Mouse (Mus musculus) thymus, adult 18-20 months (tissue): ENCODE data around the gene Tmem150a.

Experiments
- DNase-seq, 2 experiments: peaks; one replicate each; pipeline ENCODE4 v3.0.0; 2022; ENCODE audit warnings: mixed read lengths in 2 of 2

Gene Tmem150a

GRCm38 (mm10) chr6:72374820-72375563, 19.7 kb downstream of the Tmem150a start:
- no peak for DNase-seq

- DNase-seq, result no peak
Measured at GRCm38 (mm10) chr6:72378510-72379234, 23.4 kb downstream of the Tmem150a start.

GRCm38 (mm10) chr6:72379377-72380130, 24.3 kb downstream of the Tmem150a start:
- no peak for DNase-seq

GRCm38 (mm10) chr6:72380131-72380770, 25.0 kb downstream of the Tmem150a start, which contains the start of gene Vamp5:
Gene Vamp5 (minus strand): TSS chr6:72380468.
- DNase-seq, result peak; percentile 83 to 87

- no peak for DNase-seq
Measured at GRCm38 (mm10) chr6:72382494-72382893, 27.2 kb downstream of the Tmem150a start.

- no peak for DNase-seq
Measured at GRCm38 (mm10) chr6:72383142-72383820, 28.0 kb downstream of the Tmem150a start.

GRCm38 (mm10) chr6:72383952-72384351, 28.7 kb downstream of the Tmem150a start:
- no peak for DNase-seq

- no peak for DNase-seq
Measured at GRCm38 (mm10) chr6:72385258-72385657, 30.0 kb downstream of the Tmem150a start.

GRCm38 (mm10) chr6:72386561-72386960, 31.3 kb downstream of the Tmem150a start:
- DNase-seq, result no peak

GRCm38 (mm10) chr6:72387816-72388215, 32.6 kb downstream of the Tmem150a start:
- DNase-seq, result no peak

GRCm38 (mm10) chr6:72388266-72388665, 33.0 kb downstream of the Tmem150a start:
- DNase-seq, result no peak

- no peak for DNase-seq
Measured at GRCm38 (mm10) chr6:72388791-72389329, 33.6 kb downstream of the Tmem150a start.

GRCm38 (mm10) chr6:72389471-72389940, 34.3 kb downstream of the Tmem150a start:
- DNase-seq, result no peak

GRCm38 (mm10) chr6:72389941-72390771, 34.9 kb downstream of the Tmem150a start, which contains the start of gene Vamp8:
Gene Vamp8 (minus strand): TSS chr6:72390703.
- DNase-seq, result peak; percentile 50 to 59

- no peak for DNase-seq
Measured at GRCm38 (mm10) chr6:72390795-72391521, 35.7 kb downstream of the Tmem150a start.

- DNase-seq, result no peak
Measured at GRCm38 (mm10) chr6:72392341-72392740, 37.1 kb downstream of the Tmem150a start.

GRCm38 (mm10) chr6:72396837-72397251, 41.6 kb downstream of the Tmem150a start:
- DNase-seq, result no peak

- DNase-seq, result no peak
Measured at GRCm38 (mm10) chr6:72399967-72400366, 44.7 kb downstream of the Tmem150a start.

GRCm38 (mm10) chr6:72401875-72402274, 46.6 kb downstream of the Tmem150a start:
- peak; percentile 35 to 44 for DNase-seq

- DNase-seq, result no peak
Measured at GRCm38 (mm10) chr6:72405356-72405755, 50.1 kb downstream of the Tmem150a start.
